Mouse (Mus musculus): ENCODE data around the gene Cyp1b1. TPM values are rescaled to one million over a fixed set of nuclear protein-coding genes. Genes with fewer than 3 reads are reported as not detected.
A peak's percentile ranks its signal among the peaks of the same experiment; 100 is the strongest.

Gene Cyp1b1
- polyA plus RNA-seq, 1 experiment from 2014 or later: 8.6 TPM

GRCm38 (mm10) chr17:79728053-79728584 lies 13.3 kb upstream of the Cyp1b1 start:
- 22% methylated on average over 14 of the region's 14 CpGs for whole genome bisulfite sequencing
- H3K4me1 ChIP-seq (ENCODE audit: control insufficient read depth, insufficient read depth, low read length): peaks cover 29% of the 10 kb centered on the region
- H3K27ac ChIP-seq (replicated peaks; ENCODE audit: low read depth, low read length): no peak overlapping the region
- ATAC-seq (ENCODE audit: low read depth) (no peak), DNase-seq (ENCODE audit: low spot score) (no peak)
- no peaks in the 10 kb centered on the region for H3K27me3 ChIP-seq (replicated peaks; ENCODE audit: control insufficient read depth, insufficient read depth, low read length)
- H3K9me3 ChIP-seq (ENCODE audit: control insufficient read depth, low read length): no peaks in the 10 kb centered on the region
- no peak overlapping the region for H3K9ac ChIP-seq (ENCODE audit: low read depth, low read length)
- peak overlapping the region; percentile 13; the same call in 1 of the 2 replicates for H3K4me3 ChIP-seq (ENCODE audit: low read depth, low read length)
- no peaks in the 10 kb centered on the region for H3K36me3 ChIP-seq (ENCODE audit: control insufficient read depth, insufficient read depth, low read length)
- peak overlapping the region; percentile 46 for H3K4me2 ChIP-seq (ENCODE audit: low read depth, low read length)

GRCm38 (mm10) chr17:79726613-79727012 lies 11.8 kb upstream of the Cyp1b1 start:
- H3K27ac ChIP-seq (replicated peaks; ENCODE audit: low read depth, low read length): no peak overlapping the region
- ATAC-seq (ENCODE audit: low read depth): no peak
- no peak overlapping the region for H3K4me3 ChIP-seq (ENCODE audit: low read depth, low read length)
- WGBS: 68% methylated on average over 5 of the region's 5 CpGs
- H3K36me3 ChIP-seq (ENCODE audit: control insufficient read depth, insufficient read depth, low read length): no peaks in the 10 kb centered on the region
- H3K27me3 ChIP-seq (replicated peaks; ENCODE audit: control insufficient read depth, insufficient read depth, low read length): no peaks in the 10 kb centered on the region
- H3K4me1 ChIP-seq (ENCODE audit: control insufficient read depth, insufficient read depth, low read length): peaks cover 22% of the 10 kb centered on the region
- H3K9ac ChIP-seq (ENCODE audit: low read depth, low read length): no peak overlapping the region
- no peaks in the 10 kb centered on the region for H3K9me3 ChIP-seq (ENCODE audit: control insufficient read depth, low read length)
- no peak for DNase-seq (ENCODE audit: low spot score)
- no peak overlapping the region for H3K4me2 ChIP-seq (ENCODE audit: low read depth, low read length)

GRCm38 (mm10) chr17:79720681-79721080 lies 5.8 kb upstream of the Cyp1b1 start:
- no peak overlapping the region for H3K4me2 ChIP-seq (ENCODE audit: low read depth, low read length)
- no peaks in the 10 kb centered on the region for H3K9me3 ChIP-seq (ENCODE audit: control insufficient read depth, low read length)
- DNase-seq (ENCODE audit: low spot score): no peak
- no peak overlapping the region for H3K9ac ChIP-seq (ENCODE audit: low read depth, low read length)
- no peak overlapping the region for H3K4me3 ChIP-seq (ENCODE audit: low read depth, low read length)
- H3K27me3 ChIP-seq (replicated peaks; ENCODE audit: control insufficient read depth, insufficient read depth, low read length): no peaks in the 10 kb centered on the region
- H3K27ac ChIP-seq (replicated peaks; ENCODE audit: low read depth, low read length): no peak overlapping the region
- 48% methylated on average over 7 of the region's 7 CpGs for WGBS
- H3K36me3 ChIP-seq (ENCODE audit: control insufficient read depth, insufficient read depth, low read length): no peaks in the 10 kb centered on the region
- ATAC-seq (ENCODE audit: low read depth): no peak
- no peaks in the 10 kb centered on the region for H3K4me1 ChIP-seq (ENCODE audit: control insufficient read depth, insufficient read depth, low read length)

- peaks cover 43% of the 10 kb centered on the region for H3K27me3 ChIP-seq (replicated peaks; ENCODE audit: control insufficient read depth, insufficient read depth, low read length)
- ATAC-seq (ENCODE audit: low read depth): peak; percentile 92
Measured at GRCm38 (mm10) chr17:79715649-79716143, 835 bp upstream of the Cyp1b1 start.

GRCm38 (mm10) chr17:79714368-79714895 lies 429 bp downstream of the Cyp1b1 start:
- Histone ChIP-seq H3K27ac (replicated peaks; ENCODE audit: low read depth, low read length) (no peak overlapping the region; the same call in 1 of the 2 replicates), H3K9me3 (ENCODE audit: control insufficient read depth, low read length) (no peaks in the 10 kb centered on the region), H3K9ac (ENCODE audit: low read depth, low read length) (peak overlapping the region; percentile 45), H3K4me3 (ENCODE audit: low read depth, low read length) (peak overlapping the region; percentile 41), H3K4me2 (ENCODE audit: low read depth, low read length) (peak overlapping the region; percentile 88), H3K27me3 (replicated peaks; ENCODE audit: control insufficient read depth, insufficient read depth, low read length) (peaks cover 56% of the 10 kb centered on the region), H3K36me3 (ENCODE audit: control insufficient read depth, insufficient read depth, low read length) (no peaks in the 10 kb centered on the region), H3K4me1 (ENCODE audit: control insufficient read depth, insufficient read depth, low read length) (peaks cover 22% of the 10 kb centered on the region)
- DNase-seq (ENCODE audit: low spot score): no peak
- ATAC-seq (ENCODE audit: low read depth): no peak
- 3% methylated on average over 16 of the region's 16 CpGs for WGBS

More at GRCm38 (mm10) chr17:79715649-79716143, 835 bp upstream of the Cyp1b1 start:
- H3K9ac ChIP-seq (ENCODE audit: low read depth, low read length): peak overlapping the region; percentile 45
- peak overlapping the region; percentile 88 for H3K4me2 ChIP-seq (ENCODE audit: low read depth, low read length)
- H3K27ac ChIP-seq (replicated peaks; ENCODE audit: low read depth, low read length): no peak overlapping the region
- no peaks in the 10 kb centered on the region for H3K9me3 ChIP-seq (ENCODE audit: control insufficient read depth, low read length)
- WGBS: under 1% methylated on average over 32 of the region's 42 CpGs
- no peaks in the 10 kb centered on the region for H3K36me3 ChIP-seq (ENCODE audit: control insufficient read depth, insufficient read depth, low read length)
- peak overlapping the region; percentile 41 for H3K4me3 ChIP-seq (ENCODE audit: low read depth, low read length)
- DNase-seq (ENCODE audit: low spot score): peak; percentile 94
- H3K4me1 ChIP-seq (ENCODE audit: control insufficient read depth, insufficient read depth, low read length): peaks cover 22% of the 10 kb centered on the region

- WGBS: under 1% methylated on average over 62 of the region's 63 CpGs
- peak; percentile 53 for DNase-seq (ENCODE audit: low spot score)
- ATAC-seq (ENCODE audit: low read depth): peak; percentile 5; the same call in 1 of the 2 replicates
- Histone ChIP-seq H3K27me3 (replicated peaks; ENCODE audit: control insufficient read depth, insufficient read depth, low read length) (peaks cover 59% of the 10 kb centered on the region), H3K9me3 (ENCODE audit: control insufficient read depth, low read length) (no peaks in the 10 kb centered on the region), H3K27ac (replicated peaks; ENCODE audit: low read depth, low read length) (no peak overlapping the region; the same call in 1 of the 2 replicates), H3K4me1 (ENCODE audit: control insufficient read depth, insufficient read depth, low read length) (peaks cover 22% of the 10 kb centered on the region), H3K4me2 (ENCODE audit: low read depth, low read length) (peak overlapping the region; percentile 88), H3K4me3 (ENCODE audit: low read depth, low read length) (peak overlapping the region; percentile 41), H3K9ac (ENCODE audit: low read depth, low read length) (peak overlapping the region; percentile 45), H3K36me3 (ENCODE audit: control insufficient read depth, insufficient read depth, low read length) (no peaks in the 10 kb centered on the region)
Measured at GRCm38 (mm10) chr17:79713643-79714367, 1.1 kb downstream of the Cyp1b1 start.

GRCm38 (mm10) chr17:79713276-79713642 lies 1.6 kb downstream of the Cyp1b1 start:
- no peak for ATAC-seq (ENCODE audit: low read depth)
- Histone ChIP-seq H3K4me1 (ENCODE audit: control insufficient read depth, insufficient read depth, low read length) (peaks cover 24% of the 10 kb centered on the region), H3K4me2 (ENCODE audit: low read depth, low read length) (peak overlapping the region; percentile 88), H3K27me3 (replicated peaks; ENCODE audit: control insufficient read depth, insufficient read depth, low read length) (peaks cover 59% of the 10 kb centered on the region), H3K4me3 (ENCODE audit: low read depth, low read length) (peak overlapping the region; percentile 41), H3K27ac (replicated peaks; ENCODE audit: low read depth, low read length) (no peak overlapping the region), H3K9ac (ENCODE audit: low read depth, low read length) (peak overlapping the region; percentile 45), H3K9me3 (ENCODE audit: control insufficient read depth, low read length) (no peaks in the 10 kb centered on the region), H3K36me3 (ENCODE audit: control insufficient read depth, insufficient read depth, low read length) (no peaks in the 10 kb centered on the region)
- 0% methylated on average over 20 of the region's 24 CpGs for WGBS
- DNase-seq (ENCODE audit: low spot score): no peak

- H3K9me3 ChIP-seq (ENCODE audit: control insufficient read depth, low read length): no peaks in the 10 kb centered on the region
- H3K9ac ChIP-seq (ENCODE audit: low read depth, low read length): no peak overlapping the region
- 8% methylated on average over 9 of the region's 9 CpGs for WGBS
- H3K36me3 ChIP-seq (ENCODE audit: control insufficient read depth, insufficient read depth, low read length): no peaks in the 10 kb centered on the region
- H3K4me1 ChIP-seq (ENCODE audit: control insufficient read depth, insufficient read depth, low read length): peaks cover 27% of the 10 kb centered on the region
- H3K4me3 ChIP-seq (ENCODE audit: low read depth, low read length): peak overlapping the region; percentile 41
- H3K4me2 ChIP-seq (ENCODE audit: low read depth, low read length): peak overlapping the region; percentile 88; the same call in 1 of the 2 replicates
- DNase-seq (ENCODE audit: low spot score) (peak; percentile 81), ATAC-seq (ENCODE audit: low read depth) (no peak)
- H3K27me3 ChIP-seq (replicated peaks; ENCODE audit: control insufficient read depth, insufficient read depth, low read length): peaks cover 59% of the 10 kb centered on the region
- H3K27ac ChIP-seq (replicated peaks; ENCODE audit: low read depth, low read length): no peak overlapping the region
Measured at GRCm38 (mm10) chr17:79712536-79712935, 2.3 kb downstream of the Cyp1b1 start.

All from embryonic facial prominence, embryonic 14.5 days (tissue).